Mouse (Mus musculus) embryo, embryonic 11 days (tissue): ENCODE measurements around the gene BC049762.

Source experiments
- DNase-seq: peaks from one replicate; pipeline ENCODE4 v3.0.0-alpha.2; 2015

Gene BC049762

DNA sequence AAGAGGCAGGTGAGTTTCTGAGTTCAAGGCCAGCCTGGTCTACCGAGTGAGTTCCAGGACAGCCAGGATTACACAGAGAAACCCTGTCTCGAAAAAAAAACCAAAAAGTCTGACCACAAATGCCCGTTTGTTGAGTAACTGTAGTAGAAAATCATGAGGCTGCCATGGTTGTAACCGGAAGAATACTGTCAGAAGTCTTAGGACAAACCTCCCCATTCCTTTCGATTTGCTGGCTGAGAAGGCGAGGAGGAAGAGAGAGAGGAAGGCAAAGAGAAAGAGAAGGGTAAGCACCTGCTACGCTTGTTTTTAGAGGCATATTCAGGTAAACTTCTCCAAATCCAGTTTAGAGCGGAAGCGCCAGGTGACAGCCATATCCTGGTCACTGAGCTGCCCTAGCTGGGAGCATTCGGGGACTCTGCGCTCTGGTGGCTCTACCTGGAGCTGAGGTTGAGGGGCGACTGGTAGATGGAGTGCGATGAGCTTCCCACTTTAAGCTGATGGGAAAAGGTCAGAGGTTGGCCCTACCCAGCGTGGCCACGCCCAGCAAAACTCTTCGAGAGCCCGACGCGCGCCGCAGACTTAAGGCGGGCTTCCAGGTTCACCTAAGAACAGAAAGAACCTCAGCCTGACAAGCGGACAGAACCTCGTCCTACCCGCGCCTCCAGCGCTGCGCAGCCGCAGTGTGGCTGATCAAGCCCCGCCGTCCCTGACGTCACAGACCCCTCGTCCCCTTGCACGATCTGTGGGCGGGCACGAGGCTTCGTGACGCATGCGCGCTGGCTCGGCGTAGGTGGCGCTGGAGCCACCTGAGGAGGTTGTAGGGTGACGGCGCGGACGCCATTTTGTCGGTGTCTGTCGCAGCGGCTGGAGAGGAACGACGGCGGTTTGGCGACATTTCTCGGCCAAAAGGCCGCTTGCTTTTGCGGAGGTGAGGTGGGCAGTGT is at the start of gene BC049762:
TSS of gene BC049762 (minus strand) at position 705 of the 944 bp plus-strand sequence.
- DNase-seq, result peak; percentile 99

- DNase-seq, result no peak
These were observed 49.0 kb upstream of the BC049762 start for GRCm38 (mm10) chr11:51311846-51312245.

- DNase-seq, result no peak
These were observed 45.5 kb upstream of the BC049762 start for GRCm38 (mm10) chr11:51308306-51308705.

DNA sequence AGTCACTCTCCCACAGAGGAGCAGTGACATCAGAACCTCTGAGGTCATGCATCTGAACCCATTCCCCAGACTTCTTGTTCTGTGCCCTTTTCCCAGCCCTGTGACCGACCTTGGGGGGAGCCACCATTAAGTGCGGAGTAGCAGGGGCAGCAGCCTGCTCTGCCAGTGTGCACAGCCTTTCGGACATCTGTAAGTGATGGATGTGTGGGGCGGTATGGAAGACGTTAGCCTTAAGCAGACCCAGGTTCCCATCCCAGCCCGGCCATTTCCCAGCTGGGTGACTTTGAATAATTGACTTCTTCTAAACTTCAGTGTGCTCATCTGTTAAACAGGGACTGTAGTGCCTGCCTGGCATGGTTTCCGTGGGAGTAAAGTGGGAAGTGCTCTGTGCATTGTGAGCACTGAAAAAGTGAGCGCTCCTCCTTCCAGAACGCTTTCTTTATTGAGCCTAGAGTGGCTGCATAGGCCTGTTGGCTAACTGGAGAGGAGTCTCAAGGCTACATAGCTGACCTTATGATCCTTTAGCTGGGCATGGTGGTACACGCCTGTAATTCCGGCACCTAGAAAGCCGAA is 41.2 kb upstream of the BC049762 start:
- DNase-seq, result peak; percentile 37

GRCm38 (mm10) chr11:51302396-51302795 is 39.5 kb upstream of the BC049762 start:
- no peak for DNase-seq

- DNase-seq, result no peak
These were observed 35.8 kb upstream of the BC049762 start for GRCm38 (mm10) chr11:51298691-51299090.

- no peak for DNase-seq
These were observed 32.9 kb upstream of the BC049762 start for GRCm38 (mm10) chr11:51295742-51296141.

GRCm38 (mm10) chr11:51293956-51294530 is 31.2 kb upstream of the BC049762 start:
- DNase-seq, result no peak

DNA sequence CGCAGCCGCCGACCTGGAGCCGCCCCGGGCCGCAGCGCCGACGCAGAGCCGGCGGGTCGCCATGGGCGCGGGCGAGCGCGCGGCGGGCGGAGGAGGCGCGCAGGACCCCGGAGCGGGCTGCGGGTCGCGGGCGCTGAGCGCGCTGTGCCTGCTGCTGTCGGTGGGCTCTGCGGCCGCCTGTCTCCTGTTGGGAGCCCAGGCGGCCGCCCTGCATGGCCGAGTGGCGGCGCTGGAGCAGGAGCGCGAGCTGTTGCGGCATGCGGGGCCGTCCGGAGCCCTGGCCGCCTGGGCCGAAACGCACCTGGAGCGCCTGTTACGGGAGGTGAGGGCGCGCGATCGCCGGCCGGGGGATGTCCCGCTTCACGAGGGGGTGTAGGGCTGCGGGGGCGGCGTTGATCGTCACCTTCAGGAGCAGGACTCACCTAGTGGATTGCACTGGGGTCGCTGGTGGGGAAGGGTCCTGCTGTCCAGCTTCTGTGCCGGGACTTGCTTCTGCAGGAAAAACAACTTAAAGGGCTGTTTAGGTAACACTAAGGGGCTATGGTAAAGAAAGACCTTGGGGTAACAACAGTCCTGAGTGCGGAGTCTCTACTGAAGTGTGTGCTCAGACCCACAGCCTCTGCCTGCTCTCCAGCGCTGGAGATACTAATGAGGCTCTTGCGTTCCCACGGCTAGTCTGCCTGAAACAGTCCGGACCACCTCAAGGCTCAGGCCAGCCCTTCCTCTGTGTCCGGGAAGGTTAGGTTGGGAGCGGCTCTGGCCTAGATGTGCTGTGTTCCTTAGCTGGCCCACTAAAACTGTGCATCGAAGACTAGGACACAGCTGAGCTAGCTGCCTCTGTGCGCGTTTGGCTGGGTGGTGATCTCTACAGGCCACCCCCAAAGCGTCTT is 27.5 kb upstream of the BC049762 start:
- DNase-seq, result peak; percentile 87

DNA sequence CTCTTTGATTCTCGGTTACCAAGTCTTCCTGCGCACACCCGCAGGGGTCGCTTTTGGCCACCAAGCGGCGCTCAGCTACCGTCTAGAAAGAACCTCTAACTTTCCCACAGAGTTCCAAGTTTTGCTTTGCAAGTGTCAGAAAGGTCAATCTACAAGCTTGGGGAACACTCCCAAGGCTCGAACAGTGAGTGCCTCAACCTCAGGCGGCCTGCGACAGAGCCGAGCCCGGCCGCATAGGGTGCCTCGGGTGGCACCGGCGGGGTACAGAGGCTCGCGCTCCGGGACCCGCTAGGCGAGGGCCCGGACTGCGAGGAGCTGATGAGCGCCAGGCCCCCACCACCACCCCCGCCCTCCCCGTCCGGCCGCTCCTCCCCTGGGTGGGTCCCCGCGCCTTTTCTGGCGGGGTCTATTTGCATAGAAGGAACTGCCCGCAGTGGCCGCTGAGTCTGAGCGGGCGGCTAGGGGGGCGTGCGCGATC is 26.8 kb upstream of the BC049762 start, which contains the start of gene Col23a1:
TSS of gene Col23a1 (plus strand) at position 357 of the 478 bp plus-strand sequence.
- peak; percentile 91 for DNase-seq

DNA sequence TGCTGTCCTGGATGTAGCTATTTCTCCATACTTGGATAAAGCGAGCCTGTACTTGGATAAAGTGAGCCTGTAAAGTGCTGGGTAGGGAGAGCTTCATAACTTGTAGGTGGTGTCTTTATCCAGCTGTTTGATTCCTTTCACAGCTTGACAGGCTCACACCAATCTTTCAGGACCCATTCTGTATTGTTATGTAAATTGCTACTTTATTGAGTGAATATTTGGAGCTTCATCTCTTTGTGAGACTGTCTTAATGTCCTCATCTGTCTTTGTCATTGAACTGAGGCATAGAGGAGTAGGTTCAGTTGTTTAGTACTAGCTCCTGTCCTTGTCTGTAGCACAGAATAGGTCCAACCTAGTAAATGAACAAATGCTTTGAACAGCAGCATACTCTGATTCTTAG is 11.6 kb upstream of the BC049762 start:
- DNase-seq, result no peak

DNA sequence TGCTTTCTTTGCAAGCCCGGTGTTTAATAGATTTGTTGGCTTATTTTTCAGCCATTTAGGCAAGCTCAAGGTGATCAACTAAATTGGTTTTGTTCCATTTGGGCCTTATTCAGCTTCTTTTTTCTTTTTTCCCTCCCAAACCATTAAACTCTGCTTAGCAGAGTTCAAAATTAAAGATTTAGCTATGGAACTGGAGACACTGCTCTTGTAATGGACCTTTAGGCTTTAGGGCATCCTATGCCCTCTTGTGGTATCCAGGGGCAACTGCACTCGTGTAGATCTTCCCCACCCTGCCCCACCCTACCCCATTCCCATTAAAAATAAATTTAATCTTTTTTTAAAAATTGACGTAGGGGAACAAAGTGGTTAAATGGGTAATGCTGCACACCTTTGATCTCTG is 2.5 kb upstream of the BC049762 start:
- peak; percentile 53 for DNase-seq

- peak; percentile 38 for DNase-seq
These were observed 1.5 kb upstream of the BC049762 start for GRCm38 (mm10) chr11:51264352-51264751.

GRCm38 (mm10) chr11:51263286-51263831 is 513 bp upstream of the BC049762 start:
- DNase-seq, result no peak

DNA sequence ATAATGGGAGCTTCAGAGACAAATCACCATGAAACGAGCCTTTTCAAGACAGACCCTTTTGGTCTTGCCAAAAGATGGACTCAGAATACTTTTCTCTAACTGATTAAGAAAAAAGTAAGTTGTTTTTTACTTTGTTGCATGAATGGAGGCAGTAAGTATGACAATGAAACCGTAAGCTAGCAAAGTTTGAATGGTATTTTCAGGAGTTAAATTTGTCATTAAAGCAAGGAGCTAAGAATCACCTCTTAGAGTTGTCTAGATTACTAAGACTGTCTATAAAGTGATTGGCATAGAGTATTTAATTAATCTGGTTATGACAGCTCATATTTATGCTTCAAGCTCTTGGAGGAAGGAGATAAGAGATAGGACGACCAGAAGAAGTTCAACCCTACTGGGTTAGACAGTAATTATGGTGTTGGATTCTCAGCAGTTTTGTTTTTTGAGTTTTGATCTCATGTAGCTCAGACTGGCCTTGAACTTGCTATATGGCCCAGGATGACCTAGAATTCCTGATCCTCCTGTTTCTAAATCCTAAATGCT is 1.1 kb downstream of the BC049762 start, which contains the start of gene Clk4:
TSS of gene Clk4 (plus strand) at position 51 of the 540 bp plus-strand sequence.
- no peak for DNase-seq

DNA sequence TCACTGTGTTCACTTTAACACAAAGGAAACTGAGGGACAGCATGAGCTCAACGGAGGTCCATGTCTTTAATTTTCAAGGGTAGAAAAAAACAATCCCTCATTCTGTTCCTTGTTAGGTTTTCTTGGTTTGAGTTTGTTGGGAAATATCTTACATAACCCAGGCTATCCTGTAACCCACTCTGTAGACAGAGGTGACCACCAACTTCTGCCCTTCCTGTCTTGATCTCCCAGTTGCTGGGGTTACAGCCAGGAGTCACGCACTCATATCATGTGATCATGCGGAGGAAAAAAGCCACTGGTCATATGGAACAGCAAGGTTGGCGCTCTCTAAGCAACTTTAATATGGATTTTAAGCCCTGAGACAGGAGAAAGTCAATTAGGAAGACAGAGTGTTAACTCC is 5.8 kb downstream of the BC049762 start:
- DNase-seq, result no peak

DNA sequence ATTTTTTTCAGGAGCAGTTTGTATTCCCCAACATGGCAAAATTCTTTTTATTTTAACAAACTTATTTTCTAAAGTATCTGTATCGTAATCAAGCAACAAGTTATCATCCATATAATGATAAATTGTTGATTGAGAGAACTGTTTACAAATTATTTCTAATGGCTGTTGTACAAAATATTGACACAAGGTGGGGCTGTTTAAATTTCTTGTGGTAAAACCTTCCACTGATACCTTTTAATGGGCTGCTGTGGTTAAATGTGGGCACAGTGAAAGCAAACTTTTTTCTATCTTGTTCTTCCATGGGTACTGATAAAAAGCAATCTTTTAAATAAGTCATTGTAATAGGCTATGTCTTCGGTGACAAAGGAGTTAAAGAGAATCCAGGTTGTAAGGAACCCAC is 19.9 kb downstream of the BC049762 start:
- DNase-seq, result no peak

DNA sequence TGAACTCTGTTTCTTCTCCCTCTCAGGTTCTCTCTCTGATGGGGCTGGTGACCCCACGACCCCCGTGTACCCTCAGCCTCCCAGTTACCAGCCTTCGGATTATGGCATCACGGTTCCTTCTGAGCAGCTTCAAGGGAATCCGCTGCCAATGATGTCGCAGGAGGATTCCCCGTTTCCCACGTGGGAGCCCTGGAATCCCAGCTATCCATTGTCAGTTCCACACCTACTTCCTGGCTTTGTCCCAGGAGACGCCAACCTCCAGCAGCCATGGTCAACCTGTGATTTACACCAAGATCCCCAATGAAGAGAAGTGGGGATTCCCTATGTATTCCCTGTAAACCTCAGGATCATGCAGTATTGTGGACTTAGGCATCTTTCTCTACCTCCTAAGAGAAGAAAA is 28.2 kb downstream of the BC049762 start:
- DNase-seq, result no peak

GRCm38 (mm10) chr11:51227104-51227503 is 35.7 kb downstream of the BC049762 start:
- no peak for DNase-seq

DNA sequence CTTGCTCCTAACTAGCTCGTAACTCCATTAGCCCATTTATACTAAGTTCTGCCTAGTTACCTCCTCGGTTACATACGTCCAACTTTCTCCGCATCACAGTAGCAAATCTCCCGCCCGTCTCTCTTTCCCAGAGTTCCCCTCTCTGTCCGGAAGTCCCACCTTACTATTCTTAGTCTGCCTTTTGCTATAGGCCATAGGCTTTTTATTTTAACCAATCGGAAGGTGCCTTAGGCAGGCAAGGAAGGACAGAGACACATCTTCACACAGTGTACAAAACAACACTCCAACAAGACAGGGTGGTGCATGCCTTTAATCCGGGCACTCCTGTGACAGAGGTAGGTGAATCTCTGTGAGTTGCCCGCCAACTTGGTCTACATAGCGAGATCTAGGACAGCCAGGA is 42.5 kb downstream of the BC049762 start, which contains the start of gene Gm12569:
TSS of gene Gm12569 (plus strand) at position 166 of the 400 bp plus-strand sequence.
- no peak for DNase-seq

DNA sequence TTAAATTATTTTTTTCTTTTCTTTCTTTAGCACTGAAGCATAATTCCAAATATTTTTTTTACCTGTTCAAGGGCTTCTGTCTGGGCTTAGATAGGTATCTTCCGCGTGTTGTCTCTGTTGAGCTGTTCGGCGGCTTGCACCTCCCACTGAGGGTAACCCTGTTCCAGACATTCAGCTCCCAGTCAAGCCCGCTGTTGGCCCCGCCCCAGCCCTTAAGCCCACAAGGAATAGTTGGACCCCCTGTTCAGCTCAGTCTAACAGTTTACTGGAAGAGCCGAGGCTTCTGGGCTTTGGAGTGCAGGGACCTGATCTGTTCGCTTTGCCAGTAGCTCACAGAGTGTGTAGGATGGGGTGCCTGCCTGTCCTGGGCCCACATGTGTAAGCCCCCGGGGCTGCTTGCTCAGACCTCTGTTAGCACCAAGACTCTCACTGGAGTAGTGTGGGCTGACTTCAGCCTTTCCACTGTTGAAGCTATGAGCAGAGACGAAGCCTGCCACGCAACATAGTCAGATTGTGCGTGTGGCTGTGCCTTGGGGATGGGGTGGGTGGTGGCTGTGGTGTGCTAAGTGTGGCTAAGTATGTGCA is 43.4 kb downstream of the BC049762 start:
- no peak for DNase-seq
